In the genomic region with DNA sequence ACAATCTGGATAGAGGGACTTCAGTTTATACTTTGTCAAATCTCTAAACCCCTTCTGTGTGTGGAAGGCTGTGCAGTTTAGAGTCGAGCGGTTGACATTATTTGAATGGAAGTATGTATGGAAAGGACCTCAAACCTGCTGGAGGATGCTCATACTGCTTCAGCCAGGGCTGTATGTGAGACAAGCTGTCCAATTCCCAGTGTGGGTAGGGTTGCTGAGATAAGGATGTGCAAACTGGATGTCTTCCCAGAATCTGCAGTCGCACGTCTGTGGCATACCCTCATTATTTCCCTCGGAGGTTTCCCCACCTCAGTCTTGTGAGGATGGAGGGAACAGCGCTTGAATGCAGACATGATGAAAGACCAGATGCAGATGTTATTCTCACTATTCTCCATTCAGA, we compare ENCODE assay signal across 17 mouse cellular contexts. TPM values are rescaled to one million over a fixed set of nuclear protein-coding genes. Genes with fewer than 3 reads are reported as not detected.
"Had no signal": no experiment of that assay in that cellular context is flagged by ENCODE, and none has a peak within 500 bp of the region (broad histone marks: within the 10 kb centered on the region; RNA-seq: fewer than 3 reads in every experiment).

No protein-coding gene starts in this region.

- H3K4me2 ChIP-seq: liver, embryonic 11.5 days; liver, embryonic 15.5 days; lung, embryonic 15.5 days; midbrain, embryonic 12.5 days; stomach, embryonic 15.5 days had no signal

- H3K36me3 ChIP-seq: limb, embryonic 10.5 days; liver, embryonic 15.5 days; lung, embryonic 15.5 days; midbrain, embryonic 12.5 days; stomach, embryonic 15.5 days had no signal

- H3K27me3 ChIP-seq: liver, embryonic 15.5 days; lung, embryonic 15.5 days; megakaryocyte, embryonic 14.5 days; midbrain, embryonic 12.5 days; stomach, embryonic 15.5 days had no signal

- H3K4me1 ChIP-seq: limb, embryonic 10.5 days; liver, embryonic 15.5 days; lung, embryonic 15.5 days; megakaryocyte, embryonic 14.5 days; midbrain, embryonic 12.5 days; stomach, embryonic 15.5 days had no signal

- H3K9me3 ChIP-seq: limb, embryonic 10.5 days; liver, embryonic 15.5 days; lung, embryonic 15.5 days; midbrain, embryonic 12.5 days; stomach, embryonic 15.5 days had no signal

- H3K9ac ChIP-seq: liver, embryonic 15.5 days; lung, embryonic 15.5 days; midbrain, embryonic 12.5 days; stomach, embryonic 15.5 days had no signal

- H3K27ac ChIP-seq: kidney, postnatal 0 days; layer of hippocampus, adult 2 months; limb, embryonic 10.5 days; liver, embryonic 15.5 days; lung, embryonic 15.5 days; macrophage; midbrain, embryonic 12.5 days; stomach, embryonic 15.5 days had no signal

- H3K4me3 ChIP-seq: layer of hippocampus, adult 2 months; limb, embryonic 10.5 days; liver, embryonic 15.5 days; lung, embryonic 15.5 days; megakaryocyte, embryonic 14.5 days; midbrain, embryonic 12.5 days; stomach, embryonic 15.5 days had no signal

- DNase-seq: kidney, adult 9 months; kidney, postnatal 36 days; lung, postnatal 14 days; right cerebral cortex, postnatal 14 days; thymus, postnatal 36 days had no signal

RNA-seq across cellular contexts. Expression of a gene that starts 34.8 kb away (rescaled TPM):
- polyA plus RNA-seq: limb, embryonic 10.5 days; liver, embryonic 11.5 days; liver, embryonic 15.5 days; macrophage; spleen, adult 2 months; thymus, postnatal 0 days had no signal
